Mouse (Mus musculus): ENCODE results near the gene Fam172a.

Gene Fam172a

DNA sequence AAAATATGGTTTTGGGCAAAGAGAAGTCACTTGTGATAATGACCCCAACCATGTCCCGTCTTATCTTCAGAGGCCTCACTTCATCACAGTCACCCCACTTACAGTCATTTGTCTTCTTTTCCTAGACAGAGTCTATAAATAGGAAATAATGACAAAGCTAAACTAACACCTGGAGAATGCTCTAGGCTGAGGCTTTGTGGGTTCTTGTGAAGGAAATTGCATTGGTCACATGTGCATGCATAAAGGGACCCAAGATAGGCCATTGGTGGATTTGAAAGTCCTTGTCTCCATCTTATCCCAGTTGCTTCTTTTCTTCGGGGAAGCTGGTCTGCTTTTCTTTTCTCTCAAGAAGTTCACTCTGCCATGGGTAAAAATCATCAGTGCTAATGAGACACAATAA is 400.5 kb downstream of the Fam172a start:
- DNase-seq, result no peak

DNA sequence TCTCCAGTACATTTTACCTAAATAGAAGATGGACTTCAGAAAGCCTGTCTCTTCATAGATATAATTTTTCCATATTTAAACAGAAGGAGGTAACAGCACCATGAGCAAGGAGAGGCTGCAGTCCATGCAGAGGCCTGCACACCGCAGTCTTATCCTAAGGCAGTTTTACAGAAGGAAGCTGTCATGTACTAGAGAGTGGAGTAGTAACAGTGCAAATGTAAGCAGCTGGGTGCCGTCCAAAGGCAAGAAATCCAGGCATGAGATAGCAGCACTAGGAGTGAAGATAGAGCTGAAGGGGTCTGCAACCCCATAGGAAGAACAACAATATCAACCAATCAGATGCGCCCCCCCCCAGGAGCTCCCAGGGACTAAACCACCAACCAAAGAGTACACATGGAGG is 403.0 kb downstream of the Fam172a start:
- DNase-seq, result no peak

DNA sequence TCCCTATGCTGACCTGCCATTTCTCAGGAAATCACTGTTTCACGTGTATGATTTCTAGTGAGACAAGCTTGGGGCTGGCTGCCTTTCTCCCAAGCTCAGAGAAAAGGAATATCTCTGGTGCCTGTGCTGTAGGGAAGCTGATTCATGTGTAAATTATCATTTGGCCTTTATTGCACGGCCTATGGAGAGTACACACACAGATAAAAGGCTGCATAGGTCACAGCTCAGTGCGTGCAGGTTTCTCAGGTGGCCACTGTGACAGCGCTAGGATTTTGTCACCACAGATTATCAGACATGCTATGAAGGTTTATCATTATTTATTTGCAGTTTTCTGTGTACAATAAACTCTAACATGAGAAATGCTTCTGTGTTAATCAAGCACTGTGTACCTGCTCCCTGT is 408.8 kb downstream of the Fam172a start:
- DNase-seq, result no peak

DNA sequence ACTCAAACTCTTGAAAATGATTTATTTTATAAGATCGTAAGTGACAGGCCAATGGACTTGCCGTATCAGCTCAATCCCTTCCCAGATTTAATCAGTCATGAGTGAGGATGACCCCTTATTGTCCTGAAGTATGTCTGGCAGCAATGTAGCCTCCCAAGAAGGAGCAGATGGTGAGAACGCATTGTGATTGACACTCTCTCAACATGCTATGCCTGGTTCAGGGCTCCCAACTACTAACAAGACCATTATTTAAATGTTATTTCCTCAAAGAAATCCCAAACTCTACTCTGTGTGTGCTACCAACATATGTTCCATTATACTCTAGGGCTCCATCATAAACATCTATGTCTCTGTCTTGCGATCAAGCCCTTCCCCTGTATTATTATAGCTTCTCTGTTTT is 412.1 kb downstream of the Fam172a start:
- DNase-seq, result no peak

DNA sequence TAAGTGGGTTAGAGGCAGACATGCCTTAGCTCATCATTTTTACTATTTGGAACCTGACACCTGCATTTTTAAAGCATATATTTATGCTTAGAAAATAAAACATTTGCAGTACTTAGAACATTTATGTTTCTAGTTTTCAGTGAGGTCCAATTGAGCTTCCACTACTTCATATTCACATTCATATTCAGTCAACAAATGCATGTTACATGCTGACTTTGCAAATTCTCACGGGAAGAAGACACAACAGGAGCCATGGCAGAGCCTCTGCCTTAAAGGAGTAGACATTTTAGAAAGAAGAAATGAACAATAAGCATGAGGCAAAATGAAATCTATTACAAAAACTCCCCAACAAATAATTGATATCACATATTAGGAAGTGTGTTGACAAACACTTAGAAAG is 416.9 kb downstream of the Fam172a start:
- no peak for DNase-seq

DNA sequence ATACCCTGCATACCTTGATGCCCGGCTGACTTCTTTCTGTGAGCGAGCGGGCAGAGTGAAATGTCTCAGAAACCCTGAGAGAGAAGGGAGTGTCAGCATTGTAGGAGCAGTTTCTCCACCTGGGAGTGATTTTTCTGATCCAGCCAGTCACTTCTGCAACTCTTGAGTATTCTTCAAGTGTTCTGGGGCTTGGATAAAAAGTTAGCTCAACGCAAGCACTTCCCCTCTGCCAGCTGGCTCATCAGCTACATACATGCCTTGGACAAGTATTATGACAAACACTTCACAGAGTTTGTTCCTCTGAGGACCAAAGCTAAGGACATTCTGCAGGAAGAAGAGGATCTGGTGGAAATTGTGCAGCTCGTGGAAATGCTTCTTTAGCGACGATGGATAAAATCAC is 420.2 kb downstream of the Fam172a start:
- no peak for DNase-seq

DNA sequence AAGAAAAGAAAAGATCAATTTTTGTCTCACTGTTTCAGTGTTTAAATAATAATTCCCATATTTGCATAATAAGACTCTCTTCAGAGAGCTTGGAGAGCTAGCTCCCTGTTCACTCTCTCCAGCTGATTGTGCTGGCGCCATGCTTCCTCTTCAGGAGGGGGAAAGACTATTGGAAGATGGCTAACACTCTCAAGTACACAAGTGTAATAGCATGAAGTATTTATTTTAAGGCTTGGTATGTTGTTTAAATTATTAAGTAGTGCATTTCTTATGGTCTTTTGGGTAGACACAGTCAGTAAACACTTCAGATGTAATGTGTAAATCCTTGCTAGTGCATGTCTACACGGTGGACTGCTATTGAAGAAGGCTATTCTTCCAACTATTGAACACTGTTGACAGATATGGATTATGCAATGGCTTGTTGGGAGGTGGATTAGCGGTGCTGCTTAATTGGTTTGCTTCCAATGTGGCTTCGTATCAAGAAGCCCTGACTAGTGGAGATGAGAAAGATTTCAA is 422.1 kb downstream of the Fam172a start:
- DNase-seq, result no peak

DNA sequence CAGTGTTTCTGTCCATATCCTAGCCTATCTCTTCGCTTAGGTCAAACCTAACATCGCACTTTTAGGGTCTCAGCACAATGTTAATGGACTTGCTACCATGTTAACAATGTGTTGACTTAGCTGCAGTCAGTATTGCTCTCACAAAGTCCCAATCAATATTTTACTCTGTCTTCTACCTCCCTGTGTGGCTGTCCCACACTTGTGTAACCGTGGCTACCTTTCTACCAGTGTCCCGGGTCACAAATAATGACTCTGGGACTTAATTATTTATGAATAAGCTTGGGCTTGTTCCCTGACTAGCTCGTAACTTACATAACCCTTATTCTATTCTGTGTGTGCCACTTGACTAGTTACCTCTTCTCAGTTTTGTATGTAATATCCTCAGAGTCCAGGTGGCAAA is 455.6 kb downstream of the Fam172a start:
- DNase-seq, result no peak

DNA sequence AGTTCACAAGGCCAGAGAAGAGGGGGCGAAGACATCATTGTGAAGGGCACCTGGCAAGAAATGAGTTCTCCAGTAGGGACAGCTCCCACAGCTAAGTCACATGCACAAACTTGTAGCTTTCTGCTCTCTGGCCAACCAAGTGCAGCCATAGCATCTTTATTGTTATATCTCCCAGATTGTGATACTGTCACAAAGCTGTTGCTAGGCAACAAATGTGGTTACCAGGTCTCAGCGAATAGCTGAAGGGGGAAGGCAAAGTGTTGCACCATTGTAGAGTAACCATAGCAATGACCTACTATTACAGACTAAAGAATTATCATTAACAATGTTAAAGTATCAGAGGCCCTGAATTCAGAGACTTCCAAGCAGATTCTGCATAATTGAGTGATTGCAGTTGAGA is 460.3 kb downstream of the Fam172a start:
- DNase-seq, result no peak

DNA sequence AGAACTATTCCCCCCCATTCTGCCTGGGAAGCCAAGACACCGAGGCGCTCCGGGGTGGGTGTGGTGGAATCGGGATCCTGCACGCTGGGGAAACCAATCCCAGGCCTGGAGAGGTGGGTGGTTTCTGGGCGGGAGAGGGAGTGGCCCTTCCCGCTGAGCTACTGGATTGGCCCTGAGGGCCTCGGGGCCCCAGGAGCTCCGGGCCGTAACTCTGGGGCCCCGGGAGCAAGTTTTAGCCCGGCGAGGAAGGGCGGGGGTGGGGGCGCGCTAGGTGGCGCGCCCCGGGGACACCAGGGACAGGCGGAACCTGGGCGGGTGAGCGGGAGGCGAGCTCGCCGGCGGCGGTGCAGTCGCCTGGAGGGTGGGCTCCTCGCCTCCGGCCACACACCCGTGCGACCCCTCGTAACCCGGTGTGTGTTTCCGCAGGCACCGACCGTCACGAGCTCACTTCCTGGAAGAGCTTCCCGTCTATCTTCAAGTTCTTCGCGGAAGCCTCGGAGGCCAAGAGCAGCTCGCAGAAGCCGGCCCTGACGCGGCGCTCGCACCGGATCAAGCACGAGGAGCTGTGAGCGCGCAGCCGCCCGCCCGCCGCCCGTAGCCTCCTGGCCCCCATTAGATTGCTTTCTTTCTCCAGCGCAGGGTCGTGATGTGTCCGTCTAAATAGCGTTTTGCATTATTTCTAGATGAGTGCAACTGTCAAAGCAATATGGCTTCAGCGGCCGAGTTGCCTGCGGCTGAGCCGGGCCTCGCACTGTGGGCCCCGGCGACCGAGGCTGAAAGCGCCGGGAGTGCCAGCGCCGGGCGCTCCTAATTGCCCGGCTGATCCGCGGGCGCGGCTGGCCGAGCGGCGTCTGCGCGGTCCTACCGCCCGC is 461.5 kb downstream of the Fam172a start:
- DNase-seq, result peak; percentile 67 to 71

DNA sequence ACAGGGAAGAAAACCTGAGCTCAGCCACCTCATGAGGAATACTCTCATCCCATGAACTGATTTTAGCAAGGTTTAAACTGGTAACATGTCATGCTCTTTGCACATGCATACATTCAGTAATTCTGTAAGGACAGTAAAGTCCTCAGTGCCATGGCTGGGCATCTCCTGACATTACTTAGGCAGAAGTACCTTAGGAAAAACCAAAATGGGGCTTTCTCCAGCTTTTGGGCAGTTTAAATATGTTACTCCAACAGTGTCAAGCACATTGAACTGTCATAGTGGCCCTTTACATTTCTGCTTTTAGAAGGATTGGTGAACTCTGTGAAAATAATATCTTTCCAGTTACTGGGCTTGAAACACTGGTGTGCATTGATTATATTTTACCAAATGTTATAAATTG is 463.1 kb downstream of the Fam172a start:
- no peak for DNase-seq

DNA sequence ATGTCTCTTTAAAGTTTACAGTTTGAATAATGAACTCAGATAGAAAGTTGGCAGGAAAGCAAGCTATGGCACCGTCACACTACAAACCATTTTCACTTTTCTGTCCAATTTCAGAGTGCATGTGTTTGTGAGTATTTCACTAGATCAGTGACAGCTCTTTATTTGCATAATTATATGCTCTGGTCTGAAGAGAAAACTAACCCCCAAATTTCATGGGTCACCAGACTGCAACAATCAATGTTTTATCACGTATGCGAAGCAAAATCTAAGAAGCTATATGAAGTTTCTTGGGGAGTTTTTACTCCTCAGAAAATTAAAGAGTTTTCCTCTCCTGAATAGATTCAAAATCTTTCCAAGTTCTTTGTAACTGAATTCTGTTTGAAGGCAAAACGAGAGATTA is 466.3 kb downstream of the Fam172a start:
- DNase-seq, result no peak

DNA sequence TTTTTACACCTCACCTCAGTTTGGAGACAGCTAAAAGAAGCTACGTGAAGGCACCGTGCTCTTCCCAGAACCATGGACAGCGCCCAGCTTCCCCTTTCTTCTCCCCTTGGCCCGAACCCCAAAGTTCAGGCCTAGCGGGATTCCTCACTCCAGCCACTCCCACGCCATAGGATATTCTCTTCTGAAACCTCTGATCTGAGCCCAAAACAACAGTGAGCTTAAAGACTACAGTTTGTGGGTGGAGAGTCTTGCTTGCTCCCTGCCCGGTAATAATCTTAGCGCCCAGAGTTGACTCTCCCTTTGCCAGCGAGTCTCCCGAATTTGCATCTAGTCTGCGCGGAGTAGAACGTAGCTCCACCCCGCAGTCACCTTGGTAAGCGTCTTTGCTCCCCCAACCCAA is 469.5 kb downstream of the Fam172a start:
- DNase-seq, result no peak

DNA sequence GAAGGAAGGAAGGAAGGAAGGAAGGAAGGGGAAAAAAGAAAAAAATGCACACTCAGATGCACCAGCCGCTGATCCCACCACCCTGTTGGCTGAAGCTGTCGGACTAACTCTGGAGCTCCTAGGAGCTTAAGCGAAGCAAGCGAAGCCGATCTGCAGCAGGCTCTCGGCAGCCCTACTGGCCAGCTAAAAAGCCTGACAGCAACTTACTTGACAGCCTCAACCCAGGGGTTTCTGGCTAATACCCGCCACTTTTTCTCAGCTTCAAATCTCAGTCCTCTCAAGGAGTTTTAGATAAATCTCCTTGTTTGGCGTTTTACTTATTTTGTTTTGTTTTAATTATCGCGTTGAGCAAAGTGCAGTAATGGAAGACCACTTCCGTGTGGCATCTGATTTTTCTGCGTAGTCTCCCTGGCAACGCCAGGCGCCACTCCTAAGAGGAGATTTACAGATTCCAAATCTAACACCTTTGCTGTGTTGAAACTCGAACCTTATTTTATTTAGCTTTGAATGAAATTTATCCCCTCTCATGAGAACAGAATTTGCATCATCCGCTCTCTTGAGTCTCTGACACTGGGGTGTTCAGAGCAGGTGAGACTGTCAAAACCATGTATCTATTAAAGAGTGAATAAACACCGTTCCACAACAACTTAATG is 470.3 kb downstream of the Fam172a start:
- no peak for DNase-seq

DNA sequence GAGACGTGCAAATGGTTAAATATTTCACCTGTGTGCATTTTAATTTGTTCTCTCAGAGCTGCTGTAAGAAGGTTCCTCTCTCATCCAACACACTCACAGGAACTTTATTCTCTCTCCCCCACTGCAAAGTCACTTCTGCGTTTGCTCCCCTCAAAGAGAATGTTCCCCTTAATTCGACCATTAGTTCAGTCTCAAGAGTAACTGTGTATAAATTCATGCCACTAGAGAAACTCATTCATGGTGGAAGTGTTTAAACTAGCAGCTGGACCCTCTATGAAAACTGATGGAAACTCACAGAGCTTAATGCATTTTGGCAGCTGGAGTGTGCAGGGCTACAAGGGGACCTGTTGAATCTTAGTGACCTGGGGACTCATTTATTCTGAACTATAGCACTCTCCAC is 471.0 kb downstream of the Fam172a start:
- DNase-seq, result no peak

DNA sequence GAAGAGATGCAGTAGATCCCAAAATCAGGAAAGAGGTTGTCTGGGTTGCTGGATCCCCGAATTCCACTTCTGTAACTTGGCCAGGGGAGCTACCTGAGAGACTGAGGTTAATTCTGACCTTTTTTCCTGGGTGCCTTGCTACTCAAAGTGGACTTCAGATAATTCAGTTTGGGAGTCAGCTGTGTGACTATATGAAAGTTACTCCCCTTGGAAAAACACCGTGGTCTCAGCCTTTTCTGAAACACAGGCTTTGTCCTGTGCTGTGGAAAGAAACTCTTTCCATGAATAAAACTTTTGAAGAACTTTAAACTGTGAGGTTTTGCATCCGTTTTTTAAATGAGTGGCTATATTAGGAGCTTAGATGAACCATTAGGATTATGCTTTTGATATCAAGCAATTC is 472.4 kb downstream of the Fam172a start:
- no peak for DNase-seq

DNA sequence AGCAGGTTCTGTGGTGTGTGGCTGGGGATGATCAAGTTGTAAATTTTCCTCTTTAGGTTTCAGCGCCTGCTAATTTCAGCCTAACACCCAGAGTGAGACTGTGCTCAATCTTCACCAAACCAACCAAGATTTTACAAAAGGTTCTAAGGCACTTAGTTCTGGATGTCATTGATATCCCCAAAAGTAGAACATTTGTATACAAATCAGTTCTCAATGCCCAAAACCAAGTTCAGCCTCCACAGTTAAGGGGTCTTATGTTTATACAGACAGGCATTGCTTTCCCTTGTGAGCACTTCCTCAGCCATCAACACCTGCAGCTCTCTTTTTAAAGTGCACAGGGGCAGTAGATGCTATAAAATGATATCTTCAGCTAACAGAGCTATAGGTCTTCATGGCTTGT is 473.1 kb downstream of the Fam172a start:
- no peak for DNase-seq

DNA sequence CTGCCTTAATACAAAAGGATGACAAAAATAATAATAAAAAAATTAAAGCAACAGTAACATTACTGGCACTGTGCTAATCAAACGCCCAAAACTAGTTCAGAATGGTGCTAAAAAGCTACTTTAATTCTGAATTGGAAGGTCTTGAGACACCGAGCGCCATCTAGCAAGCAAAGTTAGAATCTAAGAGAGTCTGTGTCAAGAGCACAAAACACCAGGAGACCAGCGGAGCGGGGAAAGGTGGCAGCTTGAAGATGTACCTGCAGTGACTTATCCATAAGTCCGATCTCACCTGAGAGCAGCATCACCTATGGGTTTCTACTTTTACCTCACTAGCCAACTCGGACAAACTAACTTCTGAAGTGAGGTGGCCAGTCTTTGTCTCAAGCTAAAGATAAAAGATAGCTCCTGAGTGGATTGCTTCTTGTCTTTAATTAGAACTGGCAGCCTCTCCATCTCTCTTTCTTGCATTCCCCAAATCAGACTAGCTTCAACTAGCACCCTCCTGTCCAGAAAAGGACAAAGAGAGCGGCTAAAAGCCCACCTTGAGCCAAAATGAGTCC is 474.1 kb downstream of the Fam172a start:
- DNase-seq, result peak in 1 of 2 experiments; percentile 49

DNA sequence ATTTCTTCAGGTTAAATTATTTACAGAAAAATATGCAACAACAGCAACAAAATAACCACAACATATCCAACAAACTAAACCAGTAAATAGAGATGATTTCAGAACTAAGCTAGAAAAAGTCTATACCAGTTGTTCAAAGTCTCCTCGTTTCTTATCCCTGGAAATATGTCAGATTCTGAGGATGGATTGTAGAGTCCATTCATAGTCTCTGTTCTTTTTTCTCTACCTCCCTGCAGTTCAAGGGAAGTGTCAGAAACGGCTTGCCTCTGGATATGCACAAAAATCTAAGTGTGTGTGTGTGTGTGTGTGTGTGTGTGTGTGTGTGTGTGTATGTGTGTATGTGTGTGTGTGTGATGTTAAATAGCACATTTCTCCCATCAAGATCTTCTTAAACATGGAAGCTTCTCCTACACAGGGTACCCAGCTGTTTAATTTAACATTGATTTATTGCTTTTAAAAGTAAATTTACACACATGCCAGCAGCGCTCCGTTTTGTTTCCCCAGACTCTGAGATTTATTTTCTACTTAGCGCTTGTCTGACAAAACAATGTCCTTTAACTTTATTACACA is 475.6 kb downstream of the Fam172a start:
- DNase-seq, result no peak

DNA sequence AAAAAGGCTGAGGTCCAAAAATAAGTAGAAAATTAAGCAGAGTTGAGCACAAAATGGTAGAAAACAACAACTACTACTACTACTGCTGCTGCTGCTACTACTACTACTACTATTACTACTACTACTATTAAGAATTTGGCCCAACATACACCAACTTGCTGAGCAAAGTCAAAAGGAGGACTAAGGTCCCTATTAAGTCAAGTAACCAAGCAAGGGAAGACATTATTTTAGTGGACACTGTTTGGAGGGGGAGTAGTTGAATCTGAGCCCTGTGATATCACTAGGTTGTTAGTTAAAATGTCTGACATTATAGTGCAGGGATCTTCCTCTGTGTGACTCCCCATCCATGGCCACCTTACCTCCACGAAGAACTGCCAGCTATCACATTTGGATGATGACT is 476.2 kb downstream of the Fam172a start:
- DNase-seq, result no peak

DNA sequence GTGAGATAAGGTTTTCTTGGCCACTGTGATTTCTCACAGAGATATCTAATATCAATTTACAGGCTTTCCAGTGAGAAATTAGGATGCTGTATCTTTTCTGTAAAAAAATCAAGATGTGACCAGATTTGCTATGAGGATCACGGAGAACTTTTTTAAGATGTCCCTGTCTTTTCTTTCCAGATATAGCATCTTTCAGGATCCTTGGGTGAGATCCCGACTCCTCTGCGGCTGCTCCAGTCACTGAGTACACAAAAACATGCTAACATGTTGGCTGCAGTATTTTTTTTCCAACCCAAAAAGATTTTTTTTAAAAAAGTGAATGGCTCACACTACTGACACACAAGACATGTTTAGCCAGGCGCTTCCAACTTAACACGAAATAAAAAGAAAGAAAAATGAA is 476.9 kb downstream of the Fam172a start:
- DNase-seq, result no peak

DNA sequence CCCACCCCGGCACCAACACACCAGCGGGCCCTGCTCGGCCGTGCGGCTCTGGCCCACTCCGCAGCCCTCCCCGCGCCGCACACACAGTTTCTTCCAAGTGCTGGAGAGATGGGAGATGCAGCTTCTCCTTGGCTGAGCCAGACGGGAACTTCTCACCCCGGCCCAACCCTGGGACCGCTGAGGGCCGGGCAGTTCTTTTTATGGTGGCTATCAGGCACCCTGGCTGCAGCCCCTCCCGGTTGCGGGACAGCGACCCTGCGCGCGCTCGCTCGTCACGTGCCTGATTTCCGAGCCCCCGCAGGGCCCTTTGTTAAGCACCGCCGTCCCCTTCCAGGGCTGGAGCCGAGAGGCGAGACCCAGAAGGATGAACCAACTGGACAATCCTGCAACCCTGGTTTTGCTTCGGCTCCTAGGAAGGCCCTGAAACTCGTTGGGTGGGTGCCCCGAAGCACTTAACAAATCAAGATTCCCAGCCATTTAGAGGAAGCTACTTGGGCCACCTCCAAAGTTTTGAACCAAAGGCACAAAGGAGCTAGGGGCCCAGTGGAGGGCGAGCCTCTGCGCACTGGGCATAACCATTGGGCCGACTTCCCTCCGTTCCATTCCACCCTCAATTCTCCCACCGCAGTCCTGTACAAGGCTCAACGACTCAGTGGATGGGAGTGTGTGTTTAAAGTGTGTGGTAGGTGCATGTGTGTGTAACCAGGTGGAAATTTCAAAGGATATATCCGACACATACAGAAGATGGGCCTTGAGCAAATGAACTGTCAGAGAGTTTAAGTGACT is 477.7 kb downstream of the Fam172a start:
- peak in 1 of 2 experiments; percentile 39 for DNase-seq

DNA sequence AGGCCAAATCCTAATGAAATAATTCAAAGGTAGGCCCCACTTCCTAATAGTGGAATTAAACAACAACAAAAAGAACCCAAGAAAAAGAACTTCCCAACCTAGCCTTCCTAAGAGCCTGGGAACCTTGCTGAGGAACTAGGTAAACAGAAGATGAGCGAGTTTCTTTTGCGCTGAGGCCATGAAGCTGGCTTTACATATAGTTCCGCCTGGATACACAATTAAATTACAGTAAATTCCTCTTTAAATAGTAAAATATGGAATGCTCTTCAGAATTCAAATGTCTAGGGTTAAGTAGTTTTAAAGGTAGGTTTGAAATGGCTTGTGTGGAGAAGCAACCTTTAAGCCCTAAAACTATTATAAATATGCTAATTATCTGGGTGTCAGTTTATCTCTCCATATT is 478.4 kb downstream of the Fam172a start:
- DNase-seq, result no peak
